Mouse (Mus musculus) lung, embryonic 16.5 days (tissue): ENCODE measurements around the gene Sys1. TPM values are rescaled to one million over a fixed set of nuclear protein-coding genes. Genes with fewer than 3 reads are reported as not detected.
A peak's percentile ranks its signal among the peaks of the same experiment; 100 is the strongest.

Source experiments
- ATAC-seq: fragments of 200-750 bp; cut with Nextera tagmentation; 2 replicates; pipeline ENCODE4 v1.8.0; 2017; ENCODE audit warnings: low read depth, mild to moderate bottlenecking, moderate library complexity
- H3K27ac ChIP-seq: fragments of 300-500 bp; sonication (generic); 2 replicates; pipeline ENCODE4 v1.5.1; 2014; ENCODE audit warnings: mild to moderate bottlenecking, control low read depth, low read length
- H3K27me3 ChIP-seq: fragments of 300-500 bp; sonication (generic); 2 replicates; pipeline ENCODE4 v1.6.1; 2014; ENCODE audit warnings: low read depth, low read length, mixed read lengths; ENCODE audit not compliant: control insufficient read depth, insufficient read depth
- H3K36me3 ChIP-seq: fragments of 300-500 bp; sonication (generic); 2 replicates; pipeline ENCODE4 v1.6.1; 2014; ENCODE audit warnings: low read length; ENCODE audit not compliant: control insufficient read depth, insufficient read depth
- H3K4me1 ChIP-seq: fragments of 300-500 bp; sonication (generic); replicated peaks from 2 replicates; pipeline ENCODE4 v1.6.1; 2014; ENCODE audit warnings: low read length, mixed read lengths; ENCODE audit not compliant: control insufficient read depth, insufficient read depth
- H3K4me2 ChIP-seq: fragments of 300-500 bp; sonication (generic); 2 replicates; pipeline ENCODE4 v1.6.1; 2014; ENCODE audit warnings: low read depth, low read length, control low read depth
- H3K4me3 ChIP-seq: fragments of 300-500 bp; sonication (generic); 2 replicates; pipeline ENCODE4 v1.5.1; 2014; ENCODE audit warnings: mild to moderate bottlenecking, low read length, control low read depth
- H3K9ac ChIP-seq: fragments of 300-500 bp; sonication (generic); 2 replicates; pipeline ENCODE4 v1.6.1; 2014; ENCODE audit warnings: low read length, control low read depth
- H3K9me3 ChIP-seq: fragments of 300-500 bp; sonication (generic); 2 replicates; pipeline ENCODE4 v1.6.1; 2016; ENCODE audit warnings: low read length; ENCODE audit not compliant: control insufficient read depth
- WGBS: fragments of 180-500 bp; shearing (Covaris S2); extraction: QIAGEN DNeasy Blood & Tissue Kit; methylation state at CpG from one replicate; pipeline ENCODE4 v1.1.7; 2014; 5-methylcytosine and 5-hydroxymethylcytosine counted together
- polyA plus RNA-seq: library from polyadenylated mRNA; unstranded; fragments of >200 nt; fragmentation: Nextera tagmentation; extraction: Ambion mirVana; gene quantifications from 2 replicates; pipeline ENCODE4 v1.2.1, GENCODE M21; 2015

Gene Sys1
- polyA plus RNA-seq, 1 experiment from 2014 or later: 59.9 TPM

DNA sequence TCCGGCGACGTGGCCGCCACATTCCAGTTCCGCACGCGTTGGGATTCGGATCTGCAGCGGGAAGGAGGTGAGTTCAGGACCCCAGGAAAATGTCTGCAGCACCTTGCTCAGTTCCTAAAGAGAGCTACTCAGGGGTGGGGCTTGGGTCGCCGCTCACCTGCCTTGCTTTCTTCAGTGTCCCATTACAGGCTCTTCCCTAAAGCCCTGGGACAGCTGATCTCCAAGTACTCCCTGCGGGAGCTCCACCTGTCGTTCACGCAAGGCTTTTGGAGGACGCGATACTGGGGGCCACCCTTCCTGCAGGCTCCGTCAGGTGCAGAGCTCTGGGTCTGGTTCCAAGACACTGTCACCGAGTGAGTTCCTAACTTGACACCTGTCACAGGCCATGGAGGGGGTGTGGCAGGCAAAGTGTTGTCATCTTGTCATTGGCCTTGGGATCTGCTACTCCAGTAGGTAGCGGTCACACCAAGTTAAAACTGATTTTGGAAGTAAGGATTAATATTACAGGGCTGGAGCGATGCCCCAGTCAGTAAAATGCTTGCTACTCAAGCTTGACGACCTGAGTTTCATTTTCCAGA, 41.0 kb downstream of the Sys1 start:
- H3K9me3 ChIP-seq: no peaks in the 10 kb centered on the region
- no peak overlapping the region for H3K27ac ChIP-seq
- H3K4me3 ChIP-seq: peak overlapping the region; percentile 77
- WGBS: 4% methylated on average over 21 of the region's 21 CpGs
- H3K27me3 ChIP-seq: no peaks in the 10 kb centered on the region
- peak overlapping the region; percentile 71 for H3K4me2 ChIP-seq
- peak overlapping the region; percentile 76 for H3K9ac ChIP-seq
- peak; percentile 49 for ATAC-seq
- H3K36me3 ChIP-seq: peaks cover 13% of the 10 kb centered on the region
- peaks cover 7% of the 10 kb centered on the region for H3K4me1 ChIP-seq

DNA sequence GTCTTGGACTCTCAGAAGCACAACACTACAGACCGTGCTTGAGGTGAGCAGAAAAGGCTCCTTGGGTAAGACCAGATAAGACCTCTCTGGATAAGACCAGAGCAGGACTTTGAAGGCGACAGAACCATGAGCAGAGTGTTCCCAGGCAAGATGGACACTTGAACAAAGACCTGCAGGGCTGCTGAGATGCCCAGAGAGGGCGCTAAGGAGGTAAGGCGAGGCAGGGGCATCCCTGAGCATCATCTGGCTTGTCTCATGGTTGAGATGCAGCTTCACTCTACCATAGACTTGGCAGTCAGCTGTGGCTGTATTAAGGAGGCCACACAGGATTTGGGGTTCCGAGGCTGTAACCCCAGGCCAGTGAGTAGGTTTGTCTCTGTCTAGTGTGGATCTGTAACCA, 42.6 kb downstream of the Sys1 start:
- Histone ChIP-seq H3K4me3 (no peak overlapping the region), H3K36me3 (peaks cover 25% of the 10 kb centered on the region), H3K4me2 (no peak overlapping the region), H3K27ac (no peak overlapping the region), H3K9me3 (peaks cover 3% of the 10 kb centered on the region; the same call in 1 of the 2 replicates), H3K27me3 (no peaks in the 10 kb centered on the region), H3K9ac (no peak overlapping the region), H3K4me1 (peaks cover 7% of the 10 kb centered on the region)
- ATAC-seq: no peak
- 60% methylated on average over 5 of the region's 5 CpGs for WGBS

DNA sequence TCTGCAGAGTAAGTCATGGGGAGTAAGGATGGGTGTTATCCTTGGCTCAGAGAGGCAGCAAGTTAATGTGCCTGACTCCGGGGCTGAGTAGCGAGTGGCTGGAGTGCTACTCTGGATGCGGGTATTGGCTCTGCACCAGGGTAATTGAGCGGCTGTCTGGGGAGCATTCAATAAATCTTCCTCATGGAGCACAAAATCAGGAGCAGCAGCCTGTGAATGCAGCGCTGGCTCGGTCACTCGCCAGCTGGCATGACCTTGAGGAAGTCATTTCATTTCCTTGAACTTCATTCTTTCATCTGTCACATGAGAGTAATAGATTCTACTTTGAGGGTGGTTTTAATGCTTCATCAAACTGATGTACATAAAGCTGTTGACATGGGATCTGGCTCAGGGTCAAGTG, 43.7 kb downstream of the Sys1 start:
- H3K27me3 ChIP-seq: no peaks in the 10 kb centered on the region
- 83% methylated on average over 7 of the region's 7 CpGs for WGBS
- no peak for ATAC-seq
- H3K4me2 ChIP-seq: no peak overlapping the region
- no peak overlapping the region for H3K9ac ChIP-seq
- H3K4me1 ChIP-seq: peaks cover 7% of the 10 kb centered on the region
- no peak overlapping the region for H3K27ac ChIP-seq
- H3K36me3 ChIP-seq: peaks cover 35% of the 10 kb centered on the region
- no peak overlapping the region for H3K4me3 ChIP-seq
- peaks cover 9% of the 10 kb centered on the region for H3K9me3 ChIP-seq

- H3K27me3 ChIP-seq: no peaks in the 10 kb centered on the region
These were observed 48.2 kb downstream of the Sys1 start for GRCm38 (mm10) chr2:164504919-164505318.

GRCm38 (mm10) chr2:164505619-164506347, 49.0 kb downstream of the Sys1 start:
- WGBS: 78% methylated on average over 4 of the region's 4 CpGs
- H3K9ac ChIP-seq: no peak overlapping the region
- H3K36me3 ChIP-seq: peaks cover 33% of the 10 kb centered on the region
- peaks cover 9% of the 10 kb centered on the region for H3K9me3 ChIP-seq
- no peak overlapping the region for H3K27ac ChIP-seq
- H3K4me2 ChIP-seq: no peak overlapping the region
- H3K27me3 ChIP-seq: no peaks in the 10 kb centered on the region
- H3K4me3 ChIP-seq: no peak overlapping the region
- ATAC-seq: no peak
- H3K4me1 ChIP-seq: no peaks in the 10 kb centered on the region; the same call in 1 of the 2 replicates

More at GRCm38 (mm10) chr2:164504919-164505318, 48.2 kb downstream of the Sys1 start:
- H3K4me1 ChIP-seq: no peaks in the 10 kb centered on the region; the same call in 1 of the 2 replicates
- ATAC-seq: no peak
- 95% methylated on average over 3 of the region's 3 CpGs for WGBS
- peaks cover 38% of the 10 kb centered on the region for H3K36me3 ChIP-seq
- no peak overlapping the region for H3K4me3 ChIP-seq
- no peak overlapping the region for H3K27ac ChIP-seq
- no peak overlapping the region for H3K4me2 ChIP-seq
- H3K9me3 ChIP-seq: peaks cover 9% of the 10 kb centered on the region
- H3K9ac ChIP-seq: no peak overlapping the region

DNA sequence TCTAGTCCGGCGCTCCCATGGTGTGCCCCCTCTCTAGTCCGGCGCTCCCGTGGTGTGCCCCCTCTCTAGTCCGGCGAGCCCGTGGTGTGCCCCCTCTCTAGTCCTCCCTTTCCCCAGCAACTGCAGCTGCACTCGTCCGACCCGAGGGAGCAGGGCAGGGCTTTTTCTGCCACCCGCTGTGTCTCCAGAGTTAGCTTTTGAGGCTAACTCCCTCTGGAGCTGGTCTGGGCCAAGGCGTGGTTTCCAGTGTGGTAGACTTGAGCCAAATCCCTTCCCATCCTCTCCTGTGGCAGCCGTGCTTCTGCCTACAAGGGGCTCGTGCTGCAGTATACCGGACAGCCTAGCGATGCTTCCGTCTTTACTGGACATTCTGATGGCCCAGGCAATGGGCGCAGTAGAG, 51.0 kb downstream of the Sys1 start:
- Histone ChIP-seq H3K4me2 (no peak overlapping the region), H3K27ac (no peak overlapping the region), H3K27me3 (no peaks in the 10 kb centered on the region), H3K36me3 (peaks cover 24% of the 10 kb centered on the region), H3K9me3 (peaks cover 9% of the 10 kb centered on the region), H3K4me3 (no peak overlapping the region), H3K9ac (no peak overlapping the region), H3K4me1 (no peaks in the 10 kb centered on the region; the same call in 1 of the 2 replicates)
- ATAC-seq: no peak
- 85% methylated on average over 19 of the region's 19 CpGs for WGBS

DNA sequence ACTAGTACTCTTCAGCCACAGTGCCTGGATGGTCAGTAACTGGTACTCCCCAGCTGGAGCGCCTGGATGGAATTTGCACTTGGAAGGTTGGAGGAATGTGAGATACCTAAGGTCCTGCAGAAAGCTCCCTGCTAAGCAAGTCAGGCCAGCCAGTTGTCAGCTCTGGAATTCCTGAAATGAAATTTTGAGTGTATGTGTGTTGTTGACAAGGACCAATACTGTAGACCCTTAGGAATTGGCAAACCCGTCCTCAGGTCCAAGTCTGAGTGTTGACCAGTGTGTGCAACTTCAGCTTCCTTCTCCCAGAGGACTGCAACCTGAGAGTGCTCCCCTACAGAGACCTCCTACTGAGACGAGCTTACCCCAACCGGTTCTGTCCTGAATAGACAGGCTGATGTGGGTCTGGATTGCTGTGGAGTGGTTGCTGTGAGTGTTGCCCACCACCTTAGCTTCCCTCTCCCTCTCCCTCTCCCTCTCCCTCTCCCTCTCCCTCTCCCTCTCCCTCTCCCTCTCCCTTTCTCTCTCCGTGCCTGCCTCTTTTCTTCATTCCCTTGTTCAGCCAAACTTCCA, 53.9 kb downstream of the Sys1 start:
- Histone ChIP-seq H3K4me3 (no peak overlapping the region), H3K9ac (no peak overlapping the region), H3K4me2 (no peak overlapping the region), H3K4me1 (no peaks in the 10 kb centered on the region; the same call in 1 of the 2 replicates), H3K36me3 (peaks cover 2% of the 10 kb centered on the region; the same call in 1 of the 2 replicates), H3K27me3 (no peaks in the 10 kb centered on the region), H3K27ac (peak overlapping the region; percentile 59), H3K9me3 (no peaks in the 10 kb centered on the region)
- 16% methylated on average over 5 of the region's 5 CpGs for WGBS
- peak; percentile 69 for ATAC-seq

DNA sequence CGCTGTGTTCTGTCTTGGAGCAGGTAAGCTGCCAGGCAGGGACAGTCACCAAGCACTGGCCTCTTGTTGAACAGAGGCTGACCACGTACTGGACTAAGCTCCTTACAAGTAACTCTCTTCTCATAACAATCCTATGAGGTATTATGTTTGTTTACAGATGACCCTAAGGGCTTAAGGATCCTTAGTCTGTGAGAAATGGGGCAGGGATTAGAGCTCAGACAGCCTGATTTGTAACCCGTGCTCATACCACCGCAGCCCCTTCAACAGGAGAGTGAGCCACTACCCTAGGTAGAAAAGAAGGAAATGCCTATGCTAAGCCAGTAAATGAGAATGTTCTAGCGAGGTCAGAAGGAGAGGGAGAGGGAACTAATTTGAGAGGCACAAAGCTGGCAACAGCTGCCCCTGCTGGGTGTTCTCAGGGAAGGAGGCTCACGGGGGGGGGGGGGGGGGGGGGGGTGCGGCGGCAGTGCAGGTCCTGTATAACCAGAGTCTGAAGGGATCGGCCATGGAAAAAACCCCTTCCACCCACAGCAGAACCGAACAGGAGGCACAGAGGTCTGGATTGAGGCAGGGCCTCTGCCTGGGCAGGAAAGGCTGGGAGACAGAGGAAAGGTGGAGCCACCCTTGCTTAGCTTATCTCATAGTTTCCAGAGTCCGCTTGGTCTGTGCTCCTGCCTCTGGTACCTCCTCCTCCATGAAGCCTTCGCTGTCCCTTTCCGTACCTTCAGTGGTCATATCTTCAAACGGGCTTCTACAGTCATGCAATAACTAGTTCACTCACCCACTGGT, 55.6 kb downstream of the Sys1 start:
- Histone ChIP-seq H3K9me3 (0 out of 2 replicates have a peak, but pooled peaks cover 3% of the 10 kb centered on the region), H3K36me3 (no peaks in the 10 kb centered on the region), H3K4me2 (no peak overlapping the region), H3K4me1 (peaks cover 2% of the 10 kb centered on the region; the same call in 1 of the 2 replicates), H3K27ac (peak overlapping the region; percentile 5; the same call in 1 of the 2 replicates), H3K27me3 (no peaks in the 10 kb centered on the region), H3K9ac (no peak overlapping the region), H3K4me3 (no peak overlapping the region)
- ATAC-seq: no peak
- WGBS: 57% methylated on average over 12 of the region's 14 CpGs
